Mouse (Mus musculus) inflammation-experienced regulatory T-cells (primary cell): ENCODE measurements around the gene Ppp3cb. TPM values are rescaled to one million over a fixed set of nuclear protein-coding genes. Genes with fewer than 3 reads are reported as not detected.

Experiments used
- polyA plus RNA-seq, 2 experiments: library from polyadenylated mRNA; unstranded; fragments of 100-300 nt; shearing (Covaris generic); gene quantifications; one replicate each; pipeline ENCODE4 v1.2.1; 2017

Ppp3cb gene
- polyA plus RNA-seq: 10 to 100 TPM; 21.2 to 26.0 TPM

GRCm38 (mm10) chr14:20546415-20546814 is at the start of gene Ppp3cb:
TSS of gene Ppp3cb (minus strand) at chr14:20546573.

GRCm38 (mm10) chr14:20496603-20497002 is 49.8 kb downstream of the Ppp3cb start, which contains the start of gene Mss51:
TSS of gene Mss51 (minus strand) at chr14:20496901.

GRCm38 (mm10) chr14:20479291-20480194 is 66.8 kb downstream of the Ppp3cb start, which contains the start of gene Anxa7:
TSS of gene Anxa7 (minus strand) at chr14:20480133.

GRCm38 (mm10) chr14:20451765-20452331 is 94.5 kb downstream of the Ppp3cb start, which contains the start of gene Cfap70:
TSS of gene Cfap70 (minus strand) at chr14:20452226.

Other genes starting within 250 kb of the Ppp3cb start
- 10 to 100 TPM; 49.8 to 63.9 TPM for gene Ecd, start 198.5 kb downstream of the Ppp3cb start, polyA plus RNA-seq
- gene Fam149b, start 198.4 kb downstream of the Ppp3cb start, polyA plus RNA-seq: 10 to 100 TPM; 53.5 to 74.9 TPM
- 100 to 1,000 TPM; 131 to 152 TPM for gene Dnajc9, start 157.7 kb downstream of the Ppp3cb start, polyA plus RNA-seq
- 10 to 100 TPM; 66.9 to 90.9 TPM for gene Mrps16, start 152.9 kb downstream of the Ppp3cb start, polyA plus RNA-seq
- under 1 TPM; 0.37 to 0.50 TPM for gene Cfap70, start 94.3 kb downstream of the Ppp3cb start, polyA plus RNA-seq
- gene Anxa7, start 66.4 kb downstream of the Ppp3cb start, polyA plus RNA-seq: 10 to 100 TPM; 53.2 to 67.1 TPM
- 1 to 10 TPM in 1 of 2 experiments, under 1 TPM in 1; 0.31 to 1.8 TPM for gene Mss51, start 49.7 kb downstream of the Ppp3cb start, polyA plus RNA-seq
- 1 to 10 TPM in 1 of 2 experiments, under 1 TPM in 1; 0.78 to 3.6 TPM for gene Usp54, start 94.5 kb upstream of the Ppp3cb start, polyA plus RNA-seq
- gene Myoz1, start 110.0 kb upstream of the Ppp3cb start, polyA plus RNA-seq: 1 to 10 TPM in 1 of 2 experiments, not detected in 1; 4.7 TPM
- gene Synpo2l, start 121.8 kb upstream of the Ppp3cb start, polyA plus RNA-seq: under 1 TPM; 0.14 to 0.37 TPM
- 100 to 1,000 TPM; 211 to 253 TPM for gene Sec24c, start 127.7 kb upstream of the Ppp3cb start, polyA plus RNA-seq
- 10 to 100 TPM; 11.4 to 24.7 TPM for gene Fut11, start 148.4 kb upstream of the Ppp3cb start, polyA plus RNA-seq
- gene Chchd1, start 156.4 kb upstream of the Ppp3cb start, polyA plus RNA-seq: 100 to 1,000 TPM; 100 to 109 TPM
- 10 to 100 TPM; 42.7 to 46.8 TPM for gene Zswim8, start 161.0 kb upstream of the Ppp3cb start, polyA plus RNA-seq
- gene Ndst2, start 188.0 kb upstream of the Ppp3cb start, polyA plus RNA-seq: 10 to 100 TPM; 45.7 to 68.8 TPM
- gene Camk2g, start 247.5 kb upstream of the Ppp3cb start, polyA plus RNA-seq: 10 to 100 TPM in 1 of 2 experiments, 1 to 10 TPM in 1; 7.8 to 12.4 TPM